Mouse (Mus musculus): ENCODE data around the gene Gpr3.

Gene Gpr3

GRCm38 (mm10) chr4:133211751-133212561 lies at the start of gene Gpr3, which contains the start of gene Cd164l2:
Gpr3 (minus strand) TSS chr4:133212536.
Cd164l2 (plus strand) TSS chr4:133212131.
- no peak for DNase-seq (ENCODE audit: low spot score)

- no peak for DNase-seq (ENCODE audit: low spot score)
These were observed 49.5 kb upstream of the Gpr3 start for GRCm38 (mm10) chr4:133261641-133262374.

GRCm38 (mm10) chr4:133257798-133258408 lies 45.6 kb upstream of the Gpr3 start:
- no peak for DNase-seq (ENCODE audit: low spot score)

- DNase-seq (ENCODE audit: low spot score) = no peak
These were observed 44.9 kb upstream of the Gpr3 start for GRCm38 (mm10) chr4:133257230-133257629.

- DNase-seq (ENCODE audit: low spot score) = no peak
These were observed 44.5 kb upstream of the Gpr3 start for GRCm38 (mm10) chr4:133256820-133257219.

GRCm38 (mm10) chr4:133255392-133255791 lies 43.1 kb upstream of the Gpr3 start:
- no peak for DNase-seq (ENCODE audit: low spot score)

- no peak for DNase-seq (ENCODE audit: low spot score)
These were observed 41.1 kb upstream of the Gpr3 start for GRCm38 (mm10) chr4:133253412-133253811.

GRCm38 (mm10) chr4:133252089-133252488 lies 39.8 kb upstream of the Gpr3 start:
- DNase-seq (ENCODE audit: low spot score) = peak; percentile 46

GRCm38 (mm10) chr4:133251214-133251613 lies 38.9 kb upstream of the Gpr3 start:
- DNase-seq (ENCODE audit: low spot score) = peak; percentile 46

GRCm38 (mm10) chr4:133250609-133251008 lies 38.3 kb upstream of the Gpr3 start:
- DNase-seq (ENCODE audit: low spot score) = peak; percentile 81

- DNase-seq (ENCODE audit: low spot score) = no peak
These were observed 35.6 kb upstream of the Gpr3 start for GRCm38 (mm10) chr4:133247806-133248449.

- DNase-seq (ENCODE audit: low spot score) = no peak
These were observed 34.7 kb upstream of the Gpr3 start for GRCm38 (mm10) chr4:133247072-133247471.

GRCm38 (mm10) chr4:133244289-133244688 lies 32.0 kb upstream of the Gpr3 start:
- DNase-seq (ENCODE audit: low spot score) = no peak

- no peak for DNase-seq (ENCODE audit: low spot score)
These were observed 31.2 kb upstream of the Gpr3 start for GRCm38 (mm10) chr4:133243538-133243937.

GRCm38 (mm10) chr4:133242710-133243109 lies 30.4 kb upstream of the Gpr3 start:
- DNase-seq (ENCODE audit: low spot score) = no peak

- no peak for DNase-seq (ENCODE audit: low spot score)
These were observed 29.6 kb upstream of the Gpr3 start for GRCm38 (mm10) chr4:133241910-133242309.

GRCm38 (mm10) chr4:133240934-133241908 lies 28.9 kb upstream of the Gpr3 start:
- peak; percentile 95 for DNase-seq (ENCODE audit: low spot score)

GRCm38 (mm10) chr4:133240490-133240921 lies 28.2 kb upstream of the Gpr3 start, which contains the start of gene Map3k6:
Map3k6 (plus strand) TSS chr4:133240818.
- peak; percentile 57 for DNase-seq (ENCODE audit: low spot score)

GRCm38 (mm10) chr4:133237911-133238310 lies 25.6 kb upstream of the Gpr3 start:
- DNase-seq (ENCODE audit: low spot score) = no peak

GRCm38 (mm10) chr4:133235415-133235814 lies 23.1 kb upstream of the Gpr3 start:
- no peak for DNase-seq (ENCODE audit: low spot score)

GRCm38 (mm10) chr4:133234771-133235170 lies 22.4 kb upstream of the Gpr3 start:
- DNase-seq (ENCODE audit: low spot score) = no peak

Measured in embryo, embryonic 10.5 days (tissue).